Mouse (Mus musculus) heart, postnatal 0 days (tissue): Measurements from ENCODE around the gene A930002H24Rik.

ENCODE experiments used
- CTCF ChIP-seq: IDR thresholded peaks from 2 replicates; pipeline ENCODE4 v1.5.1; 2016; ENCODE audit warnings: antibody characterized with exemption, control low read depth, low read depth
- EP300 ChIP-seq: IDR thresholded peaks from 2 replicates; pipeline ENCODE4 v1.6.1; 2016; ENCODE audit warnings: antibody characterized with exemption, low read depth

GRCm38 (mm10) chr17:63844936-63845335 is 18.7 kb downstream of the A930002H24Rik start:
- TF ChIP-seq CTCF = no peak
- no peak for TF ChIP-seq EP300
